Mouse (Mus musculus): ENCODE data around the gene Kcnj11.
A peak's percentile ranks its signal among the peaks of the same experiment; 100 is the strongest.

The Kcnj11 gene

DNA sequence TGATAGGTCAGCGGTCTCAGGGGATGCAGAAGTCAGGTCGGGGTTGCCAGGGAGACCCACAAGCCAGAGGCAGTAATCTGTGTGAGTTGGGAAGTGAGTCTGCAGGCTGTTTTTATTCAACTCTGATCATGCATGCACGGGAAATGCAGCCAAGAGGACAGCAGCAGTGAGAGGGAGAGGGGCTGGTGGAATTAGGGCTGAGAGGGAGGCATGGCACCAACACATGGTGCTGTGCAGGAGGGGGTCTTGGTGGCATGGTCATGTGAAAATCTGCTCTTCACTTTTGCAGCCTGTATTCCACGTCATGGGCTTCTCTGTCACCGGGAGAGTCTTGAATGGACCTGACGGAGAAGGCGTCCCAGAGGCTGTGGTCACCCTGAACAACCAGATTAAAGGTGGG is 50.6 kb downstream of the Kcnj11 start:
- DNase-seq (ENCODE audit: low spot score in 2 of 2), result peak in 1 of 2 experiments; percentile 38

DNA sequence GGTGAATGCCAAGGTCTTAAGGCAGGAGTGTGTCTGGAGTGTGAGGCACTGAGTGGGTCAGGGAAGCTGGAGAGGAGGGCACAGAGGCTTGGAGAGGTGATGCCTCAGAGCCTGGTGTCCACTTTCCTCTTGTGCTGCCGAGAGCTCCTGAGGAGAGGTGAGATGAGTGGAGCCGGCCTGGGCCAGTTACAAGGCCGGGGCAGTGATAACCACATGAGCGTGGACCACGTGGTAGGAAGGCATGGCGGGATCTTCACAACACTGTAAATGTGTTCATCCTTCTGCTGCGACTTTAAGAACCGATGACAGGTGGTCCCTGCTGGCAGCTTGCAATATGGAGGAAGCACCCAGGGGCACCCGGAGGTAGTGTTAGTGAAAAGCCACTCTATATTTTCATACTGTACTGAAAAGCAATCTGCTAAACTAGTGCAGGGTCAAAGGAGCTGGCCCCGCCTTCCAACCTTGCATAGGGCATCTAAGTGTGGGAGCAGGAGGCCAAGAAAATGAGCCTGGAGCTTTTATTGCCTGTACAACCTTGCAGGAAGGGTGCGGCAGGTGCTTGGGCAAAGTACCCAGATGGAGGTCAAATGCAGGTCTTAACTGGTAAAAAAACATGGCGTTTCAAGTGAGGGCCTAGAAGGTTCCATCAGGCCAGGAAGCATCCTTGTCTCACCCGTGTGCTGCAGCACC is 52.5 kb downstream of the Kcnj11 start:
- no peak for DNase-seq (ENCODE audit: low spot score in 2 of 2)

- DNase-seq (ENCODE audit: low spot score in 2 of 2), result no peak
Observed at GRCm38 (mm10) chr7:46045882-46046281, 54.7 kb downstream of the Kcnj11 start.

GRCm38 (mm10) chr7:46044106-46044505 is 56.5 kb downstream of the Kcnj11 start:
- no peak for DNase-seq (ENCODE audit: low spot score in 2 of 2)

Measured in cerebellum, postnatal 4 days (tissue).